21 mouse cellular contexts compared by ENCODE assay signal in the genomic region with DNA sequence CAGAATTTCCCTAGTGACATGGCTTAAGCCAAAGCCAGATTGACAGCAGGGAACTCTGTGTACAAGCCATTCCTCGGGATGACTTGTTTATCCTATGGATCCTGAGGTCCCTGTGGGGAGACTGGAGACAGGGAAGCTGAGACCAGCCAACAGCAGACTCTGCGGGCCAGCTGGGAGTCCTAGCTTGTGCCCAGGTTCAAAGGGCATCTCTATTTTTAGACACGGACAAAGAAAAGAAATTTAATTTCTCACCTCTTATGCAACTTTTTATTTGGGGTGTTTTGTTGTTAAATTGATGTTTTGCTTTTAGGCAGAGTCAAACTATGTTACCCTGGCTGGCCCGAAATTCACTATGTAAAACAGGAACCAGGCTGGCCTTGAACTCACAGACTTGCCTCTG. TPM values are rescaled to one million over a fixed set of nuclear protein-coding genes. Genes with fewer than 3 reads are reported as not detected.
DNase-seq lines count a peak whose midpoint lies in the region; ATAC-seq and TF ChIP-seq lines count a peak whose summit lies in the region.
"Had no signal": no experiment of that assay in that cellular context is flagged by ENCODE, and none has a peak within 500 bp of the region (broad histone marks: within the 10 kb centered on the region; RNA-seq: fewer than 3 reads in every experiment).

No protein-coding gene starts in this region.

- no peak for ATAC-seq in liver, embryonic 12.5 days
- ATAC-seq: CD4-positive, CD25-positive, alpha-beta regulatory T cell, adult 4 months; forebrain, embryonic 13.5 days; forebrain, postnatal 0 days had no signal

- TF ChIP-seq POLR2A in cerebellum, adult 2 months (IDR thresholded peaks at IDR 0.05; ENCODE audit: borderline replicate concordance, insufficient read depth, low read length): no peak
- no peak for TF ChIP-seq POLR2A in liver, adult 2 months (IDR thresholded peaks at IDR 0.05; ENCODE audit: extremely low read depth, insufficient read depth, low read length)

- no peaks in the 10 kb centered on the region for H3K27me3 ChIP-seq in cerebellum, adult 2 months (ENCODE audit: control insufficient read depth, insufficient read depth, low read length)
- H3K27me3 ChIP-seq in liver, adult 2 months (ENCODE audit: control insufficient read depth, insufficient read depth, low read length): no peaks in the 10 kb centered on the region
- H3K27me3 ChIP-seq in liver, embryonic 12.5 days (replicated peaks): peaks cover 4% of the 10 kb centered on the region; the same call in 1 of the 2 replicates
- H3K27me3 ChIP-seq: forebrain, embryonic 13.5 days; heart, embryonic 13.5 days; hindbrain, embryonic 12.5 days had no signal

- WGBS in cerebellum, adult 2 months: 32% methylated on average over 4 of the region's 4 CpGs
- WGBS in liver, adult 2 months: 35% methylated on average over 4 of the region's 4 CpGs
- WGBS in liver, embryonic 12.5 days (ENCODE audit: insufficient replicate concordance): 66% methylated on average over 4 of the region's 4 CpGs

- H3K9ac ChIP-seq in liver, adult 2 months (ENCODE audit: low read depth, low read length): no peak overlapping the region
- H3K9ac ChIP-seq in liver, embryonic 12.5 days: no peak overlapping the region
- H3K9ac ChIP-seq: forebrain, embryonic 13.5 days; forebrain, postnatal 0 days; heart, embryonic 13.5 days; hindbrain, embryonic 12.5 days had no signal

- no peaks in the 10 kb centered on the region for H3K36me3 ChIP-seq in liver, adult 2 months (ENCODE audit: control insufficient read depth, insufficient read depth, low read length)
- H3K36me3 ChIP-seq in liver, embryonic 12.5 days: no peaks in the 10 kb centered on the region
- H3K36me3 ChIP-seq: embryonic facial prominence, embryonic 10.5 days; G1E; heart, embryonic 13.5 days; hindbrain, embryonic 12.5 days had no signal

- H3K9me3 ChIP-seq in liver, embryonic 12.5 days (replicated peaks): no peaks in the 10 kb centered on the region
- H3K9me3 ChIP-seq: embryonic facial prominence, embryonic 10.5 days; forebrain, embryonic 13.5 days; G1E; heart, embryonic 13.5 days; hindbrain, embryonic 12.5 days had no signal

- no peak overlapping the region for H3K4me3 ChIP-seq in cerebellum, adult 2 months (replicated peaks; ENCODE audit: insufficient read depth, low read depth, low read length)
- H3K4me3 ChIP-seq in liver, adult 2 months (ENCODE audit: insufficient read depth, low read depth, low read length): no peak overlapping the region
- H3K4me3 ChIP-seq in liver, embryonic 12.5 days: no peak overlapping the region
- no peak overlapping the region for H3K4me3 ChIP-seq in brown adipose tissue, adult 24 weeks (ENCODE audit: insufficient read depth, low read depth, low read length)
- H3K4me3 ChIP-seq: embryonic facial prominence, embryonic 10.5 days; forebrain, embryonic 13.5 days; heart, embryonic 13.5 days; hindbrain, embryonic 12.5 days had no signal

- H3K79me2 ChIP-seq in liver, adult 2 months (ENCODE audit: control insufficient read depth, insufficient read depth, low read length): no peaks in the 10 kb centered on the region

- H3K4me2 ChIP-seq in liver, embryonic 12.5 days: no peak overlapping the region
- H3K4me2 ChIP-seq: forebrain, embryonic 13.5 days; heart, embryonic 13.5 days; hindbrain, embryonic 12.5 days had no signal

- peak overlapping the region; percentile 96 for H3K27ac ChIP-seq in cerebellum, adult 2 months (ENCODE audit: insufficient read depth, low read length)
- no peak overlapping the region for H3K27ac ChIP-seq in liver, adult 2 months (replicated peaks; ENCODE audit: insufficient read depth, low read depth, low read length)
- no peak overlapping the region for H3K27ac ChIP-seq in liver, embryonic 12.5 days
- H3K27ac ChIP-seq in brown adipose tissue, adult 24 weeks (replicated peaks; ENCODE audit: low read depth, low read length): peak overlapping the region; percentile 87
- H3K27ac ChIP-seq: embryonic facial prominence, embryonic 10.5 days; forebrain, embryonic 13.5 days; heart, embryonic 13.5 days; hindbrain, embryonic 12.5 days had no signal

- no peak for DNase-seq in cerebellum, adult 2 months
- no peak for DNase-seq in cerebellum, adult 11-12 months
- peak; percentile 28 to 69 for DNase-seq in kidney, postnatal 25 days
- no peak for DNase-seq in kidney, postnatal 4 days
- peak; percentile 81 for DNase-seq in liver, adult 2 months (ENCODE audit: extremely low read depth, low read depth, low spot score)
- DNase-seq: adrenal gland, adult 8-10 months; B cell, adult 2 months; cerebellum, adult 11 months; cerebellum, postnatal 36 days; forebrain, postnatal 0 days; gastrocnemius, postnatal 25 days; heart, adult 11 months; heart, postnatal 36 days had no signal

- TF ChIP-seq CTCF in cerebellum, adult 2 months (IDR thresholded peaks at IDR 0.05; ENCODE audit: borderline replicate concordance, insufficient read depth, low read depth, low read length): no peak
- no peak for TF ChIP-seq CTCF in liver, adult 2 months (IDR thresholded peaks at IDR 0.05; ENCODE audit: low read depth, low read length)

- H3K4me1 ChIP-seq in cerebellum, adult 2 months (ENCODE audit: control insufficient read depth, insufficient read depth, low read length): peaks cover 68% of the 10 kb centered on the region
- H3K4me1 ChIP-seq in liver, adult 2 months (ENCODE audit: control insufficient read depth, insufficient read depth, low read length): no peaks in the 10 kb centered on the region
- H3K4me1 ChIP-seq in liver, embryonic 12.5 days: no peaks in the 10 kb centered on the region
- peaks cover 17% of the 10 kb centered on the region for H3K4me1 ChIP-seq in brown adipose tissue, adult 24 weeks (ENCODE audit: control insufficient read depth, insufficient read depth, insufficient read length, low read length)

RNA-seq across cellular contexts. Expression of gene Mapt, which starts 39.7 kb away (rescaled TPM):
- 273 and 275 TPM in 2 replicates for polyA plus RNA-seq in cerebellum, adult 2 months (2012; rRNA removed)
- 1.5 and 1.6 TPM in 2 replicates for total RNA-seq in liver, adult 2 months (2014; rRNA removed)
- polyA plus RNA-seq in liver, adult 2 months (2012; rRNA removed): 1.2 and 1.4 TPM in 2 replicates
- 0.24 and 0.42 TPM in 2 replicates for polyA plus RNA-seq in liver, embryonic 12.5 days (2016; fragmentation: Nextera tagmentation; extraction: Ambion mirVana)
- polyA plus RNA-seq in brown adipose tissue, adult 24 weeks (2012; ENCODE audit: insufficient read depth, insufficient read length, missing spikeins): 20.7 and 29.1 TPM in 2 replicates

Comparison
In these comparisons a context has a peak if more than half of its experiments do, and no peak if none do; other contexts are left out.
1. DNase-seq: peak in kidney, postnatal 25 days (2 of 2) and liver, adult 2 months (single experiment); none in cerebellum, adult 2 months (0 of 2), cerebellum, adult 11-12 months (single experiment) and kidney, postnatal 4 days (0 of 2).
2. H3K27ac ChIP-seq: peak in cerebellum, adult 2 months (single experiment) and brown adipose tissue, adult 24 weeks (single experiment); none in liver, adult 2 months (single experiment) and liver, embryonic 12.5 days (single experiment).